Mouse (Mus musculus): ENCODE results near the gene Samd4b. TPM values are rescaled to one million over a fixed set of nuclear protein-coding genes. Genes with fewer than 3 reads are reported as not detected.
A peak's percentile ranks its signal among the peaks of the same experiment; 100 is the strongest.
"Not testable (repeated sequence)": the region's sequence is repeated elsewhere in the genome, so short reads cannot be mapped to it uniquely, and the experiment has no call there.

Samd4b gene
- polyA plus RNA-seq, 1 experiment from 2014 or later, result 37.6 TPM

DNA sequence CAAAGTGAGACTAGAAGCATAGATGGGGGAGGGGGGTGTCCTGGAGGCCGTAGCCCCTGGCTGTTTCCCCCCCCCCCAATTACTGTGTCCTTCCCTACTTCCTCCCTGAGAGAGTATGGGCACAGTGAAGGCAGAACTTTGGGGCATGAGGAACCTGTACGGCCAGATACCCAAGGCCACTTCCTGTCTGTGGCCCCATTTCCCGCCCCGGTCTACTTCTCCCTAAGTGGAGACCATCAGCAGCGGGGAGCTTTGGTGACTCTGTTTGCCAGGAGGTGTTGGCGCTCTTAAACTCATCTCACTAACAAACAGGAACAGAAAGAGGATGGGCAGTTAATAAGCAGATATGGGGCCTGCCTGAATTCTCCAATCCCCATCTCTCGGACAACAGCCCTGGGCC, 50.3 kb downstream of the Samd4b start:
- H3K9me3 ChIP-seq (ENCODE audit: control insufficient read depth, low read length), result no peaks in the 10 kb centered on the region; the same call in 1 of the 2 replicates
- H3K9ac ChIP-seq (ENCODE audit: low read length), result no peak overlapping the region
- H3K36me3 ChIP-seq (ENCODE audit: control insufficient read depth, insufficient read depth, low read length), result no peaks in the 10 kb centered on the region
- no peak for ATAC-seq (ENCODE audit: insufficient number of reproducible peaks, low FRiP score, low TSS enrichment, low read depth)
- no peak overlapping the region for H3K4me3 ChIP-seq (ENCODE audit: low read depth, low read length)
- 70% methylated on average over 7 of the region's 7 CpGs for WGBS
- no peak overlapping the region for H3K4me2 ChIP-seq (ENCODE audit: low read depth, severe bottlenecking)
- H3K4me1 ChIP-seq (ENCODE audit: control insufficient read depth, insufficient read depth, low read length), result peaks cover 4% of the 10 kb centered on the region; the same call in 1 of the 2 replicates
- no peak for DNase-seq (ENCODE audit: low spot score)
- no peak overlapping the region for H3K27ac ChIP-seq (replicated peaks; ENCODE audit: low read depth, low read length)
- H3K27me3 ChIP-seq (ENCODE audit: control insufficient read depth, insufficient read depth, low read length), result peaks cover 39% of the 10 kb centered on the region

DNA sequence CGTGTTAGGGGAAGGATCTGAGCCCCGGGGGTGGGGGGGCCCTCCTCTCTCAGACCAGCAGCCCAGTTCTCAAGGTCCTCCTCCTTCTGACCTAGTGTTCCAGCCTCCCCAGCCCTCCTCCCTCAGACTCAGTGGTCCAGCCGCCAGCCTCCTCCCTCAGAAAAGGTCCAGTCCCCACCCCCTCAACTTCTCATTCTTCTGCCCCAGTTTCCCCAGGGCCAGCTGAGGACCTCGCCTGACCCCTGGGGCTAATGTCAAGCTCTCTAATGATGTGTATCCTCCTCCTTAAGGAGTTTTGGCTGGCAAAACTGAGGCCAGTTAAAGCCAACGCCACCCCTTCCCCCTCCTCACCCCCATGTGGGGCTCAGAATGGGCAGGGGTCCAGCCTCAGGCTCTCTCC, 50.8 kb downstream of the Samd4b start, which contains the start of gene Nccrp1:
TSS of gene Nccrp1 (minus strand) at position 101 of the 400 bp plus-strand sequence.
- Histone ChIP-seq H3K36me3 (ENCODE audit: control insufficient read depth, insufficient read depth, low read length) (no peaks in the 10 kb centered on the region), H3K27me3 (ENCODE audit: control insufficient read depth, insufficient read depth, low read length) (peaks cover 39% of the 10 kb centered on the region), H3K9me3 (ENCODE audit: control insufficient read depth, low read length) (no peaks in the 10 kb centered on the region), H3K4me3 (ENCODE audit: low read depth, low read length) (peak within 1 kb of the TSS; percentile 20), H3K9ac (ENCODE audit: low read length) (no peak within 1 kb of the TSS), H3K4me1 (ENCODE audit: control insufficient read depth, insufficient read depth, low read length) (peaks cover 4% of the 10 kb centered on the region; the same call in 1 of the 2 replicates), H3K27ac (replicated peaks; ENCODE audit: low read depth, low read length) (no peak within 1 kb of the TSS), H3K4me2 (ENCODE audit: low read depth, severe bottlenecking) (peak within 1 kb of the TSS; percentile 35)
- 0 out of 2 replicates have a peak, but pooled peaks have one; percentile 41 for ATAC-seq (ENCODE audit: insufficient number of reproducible peaks, low FRiP score, low TSS enrichment, low read depth)
- 7% methylated on average over 5 of the region's 5 CpGs for WGBS
- DNase-seq (ENCODE audit: low spot score), result no peak

DNA sequence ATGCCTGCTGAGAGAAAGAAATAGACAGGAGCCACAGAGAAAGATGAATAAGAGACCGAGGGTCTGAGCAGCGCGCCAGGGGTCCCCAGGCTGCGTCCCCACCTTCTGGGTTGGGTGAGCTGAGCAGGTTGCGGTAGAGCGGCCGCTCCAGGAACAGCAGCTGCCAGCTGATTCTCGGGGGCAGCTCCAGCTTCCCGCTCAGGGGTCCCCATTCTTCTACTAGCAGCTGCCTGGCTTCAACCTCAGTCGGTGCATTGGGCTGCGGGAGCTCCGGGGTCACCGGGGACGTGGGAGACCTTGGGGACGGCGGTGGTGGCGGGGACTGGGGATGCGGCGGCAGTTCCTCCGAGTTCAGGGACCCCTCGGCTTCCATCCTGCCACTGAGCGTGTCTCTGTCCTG, 51.3 kb downstream of the Samd4b start:
- DNase-seq (ENCODE audit: low spot score) (no peak), ATAC-seq (ENCODE audit: insufficient number of reproducible peaks, low FRiP score, low TSS enrichment, low read depth) (no peak)
- H3K9me3 ChIP-seq (ENCODE audit: control insufficient read depth, low read length), result no peaks in the 10 kb centered on the region
- WGBS, result 1% methylated on average over 22 of the region's 22 CpGs
- peak overlapping the region; percentile 20 for H3K4me3 ChIP-seq (ENCODE audit: low read depth, low read length)
- H3K27me3 ChIP-seq (ENCODE audit: control insufficient read depth, insufficient read depth, low read length), result peaks cover 39% of the 10 kb centered on the region
- no peak overlapping the region for H3K9ac ChIP-seq (ENCODE audit: low read length)
- peak overlapping the region; percentile 35 for H3K4me2 ChIP-seq (ENCODE audit: low read depth, severe bottlenecking)
- no peaks in the 10 kb centered on the region for H3K36me3 ChIP-seq (ENCODE audit: control insufficient read depth, insufficient read depth, low read length)
- no peak overlapping the region for H3K27ac ChIP-seq (replicated peaks; ENCODE audit: low read depth, low read length)
- H3K4me1 ChIP-seq (ENCODE audit: control insufficient read depth, insufficient read depth, low read length), result peaks cover 4% of the 10 kb centered on the region; the same call in 1 of the 2 replicates

DNA sequence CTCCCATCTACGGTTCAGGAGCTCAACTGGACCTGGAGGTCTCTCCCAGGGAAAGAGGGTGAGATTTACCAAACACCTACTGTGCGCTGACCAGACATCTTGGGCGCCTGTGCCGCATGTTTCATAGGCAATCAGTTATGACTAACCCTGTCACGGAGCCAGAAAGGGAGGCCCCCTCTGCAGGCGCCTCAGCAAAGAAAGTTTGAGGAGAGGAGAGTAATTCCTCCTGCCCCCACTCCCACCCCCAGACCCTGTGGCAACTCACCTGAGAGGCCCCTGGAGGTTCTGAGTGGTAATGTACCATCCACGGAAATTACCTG, 52.1 kb downstream of the Samd4b start:
- H3K9me3 ChIP-seq (ENCODE audit: control insufficient read depth, low read length), result no peaks in the 10 kb centered on the region
- peaks cover 4% of the 10 kb centered on the region; the same call in 1 of the 2 replicates for H3K4me1 ChIP-seq (ENCODE audit: control insufficient read depth, insufficient read depth, low read length)
- no peak for DNase-seq (ENCODE audit: low spot score)
- peaks cover 39% of the 10 kb centered on the region for H3K27me3 ChIP-seq (ENCODE audit: control insufficient read depth, insufficient read depth, low read length)
- H3K27ac ChIP-seq (replicated peaks; ENCODE audit: low read depth, low read length), result no peak overlapping the region
- no peak for ATAC-seq (ENCODE audit: insufficient number of reproducible peaks, low FRiP score, low TSS enrichment, low read depth)
- no peak overlapping the region for H3K9ac ChIP-seq (ENCODE audit: low read length)
- H3K4me2 ChIP-seq (ENCODE audit: low read depth, severe bottlenecking), result no peak overlapping the region
- 44% methylated on average over 7 of the region's 7 CpGs for WGBS
- no peaks in the 10 kb centered on the region for H3K36me3 ChIP-seq (ENCODE audit: control insufficient read depth, insufficient read depth, low read length)
- H3K4me3 ChIP-seq (ENCODE audit: low read depth, low read length), result no peak overlapping the region

DNA sequence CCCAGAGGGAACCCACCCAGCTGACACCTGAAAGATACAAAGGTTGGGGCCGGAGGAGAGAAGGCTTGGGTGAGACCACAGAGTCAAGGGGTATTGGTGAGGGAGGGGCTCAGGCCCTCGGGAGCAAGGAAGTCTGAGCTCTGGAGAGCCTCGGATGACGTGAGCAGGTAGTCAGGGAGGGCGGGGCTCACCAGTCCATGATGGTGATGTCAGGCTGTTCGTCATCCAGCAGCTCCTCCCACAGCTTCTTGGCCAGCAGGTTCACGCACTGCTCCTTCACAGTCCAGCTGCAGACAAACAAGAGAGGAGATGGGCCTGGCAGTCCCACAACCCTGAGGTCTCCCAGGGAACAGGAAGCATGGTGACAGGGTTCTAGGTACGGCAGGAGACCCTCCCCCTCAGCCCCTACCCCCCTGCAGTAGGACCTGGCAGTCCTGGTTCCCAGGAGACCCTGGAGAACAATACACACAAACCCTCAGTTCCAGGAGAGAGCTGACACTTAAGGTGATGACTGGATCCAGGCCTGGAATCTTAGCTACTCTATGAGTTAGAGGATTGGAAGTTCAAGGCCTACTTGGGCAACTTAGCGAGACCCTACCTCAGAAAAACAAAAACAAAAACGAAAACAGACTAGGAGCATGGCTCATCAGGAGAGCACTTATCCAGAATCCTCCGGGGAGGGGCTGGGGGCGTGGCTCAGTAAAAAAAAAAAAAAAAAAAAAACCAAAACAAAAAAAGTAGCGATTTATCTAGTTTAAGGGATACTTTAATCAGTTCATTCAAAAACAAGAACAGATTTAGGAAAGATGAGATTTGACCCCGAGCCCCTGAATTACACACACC, 52.7 kb downstream of the Samd4b start:
- Histone ChIP-seq H3K9ac (ENCODE audit: low read length) (no peak overlapping the region), H3K9me3 (ENCODE audit: control insufficient read depth, low read length) (no peaks in the 10 kb centered on the region), H3K27ac (replicated peaks; ENCODE audit: low read depth, low read length) (no peak overlapping the region), H3K4me2 (ENCODE audit: low read depth, severe bottlenecking) (no peak overlapping the region), H3K4me3 (ENCODE audit: low read depth, low read length) (no peak overlapping the region), H3K27me3 (ENCODE audit: control insufficient read depth, insufficient read depth, low read length) (peaks cover 39% of the 10 kb centered on the region), H3K36me3 (ENCODE audit: control insufficient read depth, insufficient read depth, low read length) (no peaks in the 10 kb centered on the region), H3K4me1 (ENCODE audit: control insufficient read depth, insufficient read depth, low read length) (peaks cover 4% of the 10 kb centered on the region; the same call in 1 of the 2 replicates)
- ATAC-seq (ENCODE audit: insufficient number of reproducible peaks, low FRiP score, low TSS enrichment, low read depth), result no peak
- peak; percentile 44 for DNase-seq (ENCODE audit: low spot score)
- WGBS, result 23% methylated on average over 14 of the region's 14 CpGs

DNA sequence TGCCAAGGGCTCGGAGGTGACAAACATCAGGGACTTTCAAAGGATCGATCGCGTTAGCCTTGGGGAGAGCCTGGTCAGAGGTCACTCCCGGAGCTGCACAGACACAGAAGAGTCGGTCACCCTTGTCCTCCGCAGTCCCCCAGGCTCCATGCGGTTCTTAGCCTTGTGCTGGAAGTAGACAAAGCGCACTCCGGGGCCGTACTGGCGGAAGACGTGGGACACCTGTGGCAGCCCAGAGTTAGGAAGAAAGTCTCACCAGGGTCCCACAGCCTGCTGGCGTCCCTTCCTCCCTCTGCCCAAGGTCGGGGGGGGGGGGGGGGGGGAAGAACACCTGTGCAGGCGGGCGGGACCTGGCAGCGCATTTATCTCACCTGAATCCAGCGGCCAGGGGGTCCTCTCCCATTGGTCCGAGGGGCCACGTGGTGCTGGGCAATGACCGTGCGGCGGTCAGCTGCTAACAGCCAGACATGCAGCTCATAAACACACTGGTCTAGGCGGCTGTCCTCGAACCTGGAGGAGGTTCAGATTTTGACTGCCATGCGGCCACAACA, 53.8 kb downstream of the Samd4b start:
- H3K9me3 ChIP-seq (ENCODE audit: control insufficient read depth, low read length), result no peaks in the 10 kb centered on the region
- peaks cover 4% of the 10 kb centered on the region; the same call in 1 of the 2 replicates for H3K4me1 ChIP-seq (ENCODE audit: control insufficient read depth, insufficient read depth, low read length)
- peak; percentile 47 for DNase-seq (ENCODE audit: low spot score)
- no peaks in the 10 kb centered on the region for H3K36me3 ChIP-seq (ENCODE audit: control insufficient read depth, insufficient read depth, low read length)
- peak overlapping the region; percentile 42 for H3K4me2 ChIP-seq (ENCODE audit: low read depth, severe bottlenecking)
- peaks cover 39% of the 10 kb centered on the region for H3K27me3 ChIP-seq (ENCODE audit: control insufficient read depth, insufficient read depth, low read length)
- peak overlapping the region; percentile 19 for H3K4me3 ChIP-seq (ENCODE audit: low read depth, low read length)
- no peak overlapping the region for H3K27ac ChIP-seq (replicated peaks; ENCODE audit: low read depth, low read length)
- H3K9ac ChIP-seq (ENCODE audit: low read length), result no peak overlapping the region
- WGBS, result 5% methylated on average over 24 of the region's 27 CpGs
- no peak for ATAC-seq (ENCODE audit: insufficient number of reproducible peaks, low FRiP score, low TSS enrichment, low read depth)

DNA sequence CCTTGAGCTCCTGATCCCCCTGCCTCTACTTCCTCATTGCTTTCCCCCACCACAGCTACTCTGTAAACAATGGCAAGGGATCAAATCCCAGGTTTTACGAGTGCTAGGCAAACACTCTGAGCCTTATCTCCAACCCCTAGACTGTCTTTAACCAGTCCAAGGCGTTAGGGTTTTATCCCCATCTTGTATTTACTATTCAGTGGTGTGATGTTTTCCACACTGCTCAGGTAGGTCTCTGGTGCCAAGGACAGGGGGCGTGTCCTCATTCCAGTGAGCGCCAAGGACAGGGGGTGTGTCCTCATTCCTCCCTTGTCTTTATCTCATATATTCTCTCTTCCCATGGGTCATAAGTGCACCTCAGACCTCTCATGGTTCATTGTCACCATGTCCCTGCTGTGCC, 57.4 kb downstream of the Samd4b start, which contains the start of gene Sycn:
TSS of gene Sycn (plus strand) at position 360 of the 400 bp plus-strand sequence.
- Histone ChIP-seq H3K4me1 (ENCODE audit: control insufficient read depth, insufficient read depth, low read length) (no peaks in the 10 kb centered on the region), H3K9ac (ENCODE audit: low read length) (no peak within 1 kb of the TSS), H3K9me3 (ENCODE audit: control insufficient read depth, low read length) (no peaks in the 10 kb centered on the region), H3K4me2 (ENCODE audit: low read depth, severe bottlenecking) (no peak within 1 kb of the TSS), H3K36me3 (ENCODE audit: control insufficient read depth, insufficient read depth, low read length) (no peaks in the 10 kb centered on the region), H3K27me3 (ENCODE audit: control insufficient read depth, insufficient read depth, low read length) (peaks cover 17% of the 10 kb centered on the region), H3K4me3 (ENCODE audit: low read depth, low read length) (no peak within 1 kb of the TSS), H3K27ac (replicated peaks; ENCODE audit: low read depth, low read length) (no peak within 1 kb of the TSS)
- 73% methylated on average over 4 of the region's 4 CpGs for WGBS
- DNase-seq (ENCODE audit: low spot score) (no peak), ATAC-seq (ENCODE audit: insufficient number of reproducible peaks, low FRiP score, low TSS enrichment, low read depth) (no peak)

DNA sequence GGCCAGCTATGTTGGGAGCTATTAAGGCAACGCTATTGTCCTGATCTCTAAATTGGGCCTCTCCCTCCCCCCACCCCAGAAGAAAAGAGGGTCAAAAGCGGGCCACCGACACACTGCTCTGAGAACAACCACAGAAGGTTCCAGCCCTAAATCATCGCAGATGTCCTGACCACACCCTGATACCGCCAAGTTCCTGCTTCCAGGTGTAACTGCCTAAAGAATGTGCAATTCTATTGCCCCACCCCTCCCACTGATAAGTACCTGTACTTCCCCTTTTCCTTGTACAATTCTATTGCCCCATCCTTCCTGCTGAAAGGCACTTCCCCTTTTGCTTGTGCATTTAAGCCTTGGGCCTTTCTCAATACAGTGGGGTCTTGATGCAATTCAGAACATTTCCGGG, 59.1 kb downstream of the Samd4b start:
- H3K4me1 ChIP-seq (ENCODE audit: control insufficient read depth, insufficient read depth, low read length), result not testable (repeated sequence)

More for the DNA sequence above, 59.1 kb downstream of the Samd4b start:
- not testable (repeated sequence) for DNase-seq (ENCODE audit: low spot score); H3K4me3 ChIP-seq (ENCODE audit: low read depth, low read length); H3K9ac ChIP-seq (ENCODE audit: low read length); H3K4me2 ChIP-seq (ENCODE audit: low read depth, severe bottlenecking); ATAC-seq (ENCODE audit: insufficient number of reproducible peaks, low FRiP score, low TSS enrichment, low read depth); H3K27ac ChIP-seq (replicated peaks; ENCODE audit: low read depth, low read length); H3K9me3 ChIP-seq (ENCODE audit: control insufficient read depth, low read length); H3K36me3 ChIP-seq (ENCODE audit: control insufficient read depth, insufficient read depth, low read length); H3K27me3 ChIP-seq (ENCODE audit: control insufficient read depth, insufficient read depth, low read length)
- WGBS, result 88% methylated on average over 6 of the region's 6 CpGs

Data from limb, embryonic 11.5 days (tissue).